Mouse (Mus musculus) erythroblast, embryonic 14.5 days (primary cell): ENCODE measurements around the gene Fam83f. TPM values are rescaled to one million over a fixed set of nuclear protein-coding genes. Genes with fewer than 3 reads are reported as not detected.

Experiments
- H3K27me3 ChIP-seq: 2 replicates; pipeline ENCODE4 v1.6.1; 2012; ENCODE audit warnings: inconsistent platforms; ENCODE audit not compliant: control insufficient read depth
- H3K36me3 ChIP-seq: 2 replicates; pipeline ENCODE4 v1.6.1; 2012; ENCODE audit warnings: mild to moderate bottlenecking, inconsistent platforms; ENCODE audit not compliant: control insufficient read depth
- H3K4me1 ChIP-seq: 2 replicates; pipeline ENCODE4 v1.6.1; 2012; ENCODE audit warnings: inconsistent platforms; ENCODE audit not compliant: control insufficient read depth
- H3K4me3 ChIP-seq: replicated peaks from 2 replicates; pipeline ENCODE3; 2012; ENCODE audit warnings: moderate library complexity, mild to moderate bottlenecking, inconsistent platforms
- H3K9me3 ChIP-seq: 2 replicates; pipeline ENCODE4 v1.6.1; 2012; ENCODE audit warnings: low read length, inconsistent platforms, mixed read lengths; ENCODE audit not compliant: control insufficient read depth
- GATA1 ChIP-seq: IDR thresholded peaks from 2 replicates; pipeline ENCODE4 v1.6.1; 2012; ENCODE audit warnings: low read length, inconsistent platforms, mixed read lengths
- TAL1 ChIP-seq: IDR thresholded peaks from 3 replicates; pipeline ENCODE4 v1.6.1; 2012; ENCODE audit warnings: low read length, inconsistent platforms, mixed read lengths
- polyA plus RNA-seq: library from polyadenylated mRNA; stranded (reverse); fragments of >175 nt; gene quantifications from 2 replicates; pipeline ENCODE4 v1.2.3, GENCODE M21; 2012

Fam83f gene
- polyA plus RNA-seq, result not detected in 2 replicates

- Histone ChIP-seq H3K4me1 (peaks cover 6% of the 10 kb centered on the region), H3K9me3 (peaks cover 3% of the 10 kb centered on the region; the same call in 1 of the 2 replicates), H3K27me3 (peaks cover 58% of the 10 kb centered on the region), H3K4me3 (peak within 1 kb of the TSS; percentile 38), H3K36me3 (no peaks in the 10 kb centered on the region)
- TF ChIP-seq TAL1 (no peak), GATA1 (no peak)
Measured at GRCm38 (mm10) chr15:80671295-80672252, at the start of gene Fam83f. Gene Fam83f (plus strand): TSS chr15:80671847.

GRCm38 (mm10) chr15:80623171-80623837, 48.3 kb upstream of the Fam83f start:
- peaks cover 7% of the 10 kb centered on the region for H3K27me3 ChIP-seq
- peak overlapping the region; percentile 76 for H3K4me3 ChIP-seq
- H3K9me3 ChIP-seq, result peaks cover 3% of the 10 kb centered on the region; the same call in 1 of the 2 replicates
- peaks cover 30% of the 10 kb centered on the region for H3K36me3 ChIP-seq
- H3K4me1 ChIP-seq, result peaks cover 90% of the 10 kb centered on the region
- peak; percentile 69 for TF ChIP-seq TAL1
- TF ChIP-seq GATA1, result peak; percentile 73

- H3K27me3 ChIP-seq, result peaks cover 30% of the 10 kb centered on the region
- TF ChIP-seq TAL1, result no peak
- TF ChIP-seq GATA1, result no peak
- H3K4me3 ChIP-seq, result peak overlapping the region; percentile 76
- peaks cover 70% of the 10 kb centered on the region for H3K4me1 ChIP-seq
- H3K9me3 ChIP-seq, result peaks cover 4% of the 10 kb centered on the region; the same call in 1 of the 2 replicates
- H3K36me3 ChIP-seq, result peaks cover 34% of the 10 kb centered on the region
Measured at GRCm38 (mm10) chr15:80626472-80626871, 45.2 kb upstream of the Fam83f start.

GRCm38 (mm10) chr15:80630147-80630546, 41.5 kb upstream of the Fam83f start:
- no peak overlapping the region for H3K4me3 ChIP-seq
- peaks cover 50% of the 10 kb centered on the region for H3K27me3 ChIP-seq
- peaks cover 4% of the 10 kb centered on the region; the same call in 1 of the 2 replicates for H3K9me3 ChIP-seq
- peaks cover 37% of the 10 kb centered on the region for H3K4me1 ChIP-seq
- peaks cover 25% of the 10 kb centered on the region for H3K36me3 ChIP-seq
- TF ChIP-seq GATA1 (no peak), TAL1 (no peak)

GRCm38 (mm10) chr15:80630711-80631110, 40.9 kb upstream of the Fam83f start:
- no peak for TF ChIP-seq TAL1
- no peak for TF ChIP-seq GATA1
- Histone ChIP-seq H3K9me3 (peaks cover 4% of the 10 kb centered on the region; the same call in 1 of the 2 replicates), H3K4me3 (no peak overlapping the region), H3K27me3 (peaks cover 53% of the 10 kb centered on the region), H3K36me3 (peaks cover 20% of the 10 kb centered on the region), H3K4me1 (peaks cover 31% of the 10 kb centered on the region)

GRCm38 (mm10) chr15:80631311-80631710, 40.3 kb upstream of the Fam83f start:
- TF ChIP-seq TAL1 (no peak; the same call in 2 of the 3 replicates), GATA1 (no peak)
- peaks cover 58% of the 10 kb centered on the region for H3K27me3 ChIP-seq
- peaks cover 25% of the 10 kb centered on the region for H3K4me1 ChIP-seq
- H3K4me3 ChIP-seq, result no peak overlapping the region
- peaks cover 4% of the 10 kb centered on the region; the same call in 1 of the 2 replicates for H3K9me3 ChIP-seq
- peaks cover 14% of the 10 kb centered on the region for H3K36me3 ChIP-seq

GRCm38 (mm10) chr15:80632280-80632893, 39.3 kb upstream of the Fam83f start:
- Histone ChIP-seq H3K27me3 (peaks cover 63% of the 10 kb centered on the region), H3K4me1 (peaks cover 15% of the 10 kb centered on the region), H3K4me3 (no peak overlapping the region), H3K36me3 (peaks cover 8% of the 10 kb centered on the region), H3K9me3 (peaks cover 4% of the 10 kb centered on the region; the same call in 1 of the 2 replicates)
- TF ChIP-seq TAL1 (no peak), GATA1 (no peak)

- peaks cover 8% of the 10 kb centered on the region for H3K4me1 ChIP-seq
- peaks cover 13% of the 10 kb centered on the region for H3K36me3 ChIP-seq
- TF ChIP-seq GATA1 (no peak), TAL1 (no peak)
- H3K27me3 ChIP-seq, result peaks cover 57% of the 10 kb centered on the region
- H3K4me3 ChIP-seq, result no peak overlapping the region
- H3K9me3 ChIP-seq, result no peaks in the 10 kb centered on the region
Measured at GRCm38 (mm10) chr15:80634391-80635193, 37.1 kb upstream of the Fam83f start.
